Mouse (Mus musculus) neural tube, embryonic 13.5 days (tissue): ENCODE data around the gene Mal. TPM values are rescaled to one million over a fixed set of nuclear protein-coding genes. Genes with fewer than 3 reads are reported as not detected.

Experiments
- ATAC-seq: fragments of 200-750 bp; cut with Nextera tagmentation; 2 replicates; pipeline ENCODE4 v1.8.0; 2017; ENCODE audit warnings: low read depth, mild to moderate bottlenecking, moderate TSS enrichment, moderate library complexity
- H3K27ac ChIP-seq: fragments of 300-500 bp; sonication (generic); replicated peaks from 2 replicates; pipeline ENCODE4 v1.5.1; 2015; ENCODE audit warnings: moderate library complexity, mild to moderate bottlenecking, inconsistent platforms
- H3K27me3 ChIP-seq: fragments of 300-500 bp; sonication (generic); 2 replicates; pipeline ENCODE4 v1.6.1; 2015; ENCODE audit warnings: mild to moderate bottlenecking, inconsistent platforms
- H3K36me3 ChIP-seq: fragments of 300-500 bp; sonication (generic); 2 replicates; pipeline ENCODE4 v1.6.1; 2015; ENCODE audit warnings: mild to moderate bottlenecking, inconsistent platforms
- H3K4me1 ChIP-seq: fragments of 300-500 bp; sonication (generic); replicated peaks from 2 replicates; pipeline ENCODE4 v1.6.1; 2015; ENCODE audit warnings: inconsistent platforms
- H3K4me2 ChIP-seq: fragments of 300-500 bp; sonication (generic); 2 replicates; pipeline ENCODE4 v1.6.1; 2015; ENCODE audit warnings: inconsistent platforms, mild to moderate bottlenecking, moderate library complexity
- H3K4me3 ChIP-seq: fragments of 300-500 bp; sonication (generic); 2 replicates; pipeline ENCODE4 v1.5.1; 2015; ENCODE audit warnings: mild to moderate bottlenecking, inconsistent platforms
- H3K9ac ChIP-seq: fragments of 300-500 bp; sonication (generic); 2 replicates; pipeline ENCODE4 v1.6.1; 2015; ENCODE audit warnings: moderate library complexity, mild to moderate bottlenecking, inconsistent platforms
- H3K9me3 ChIP-seq: fragments of 300-500 bp; sonication (generic); 2 replicates; pipeline ENCODE4 v1.6.1; 2016; ENCODE audit warnings: inconsistent platforms
- WGBS: fragments of 180-500 bp; shearing (Covaris S2); methylation state at CpG from one replicate; pipeline ENCODE4 v1.1.7; 2015; 5-methylcytosine and 5-hydroxymethylcytosine counted together
- polyA plus RNA-seq: library from polyadenylated mRNA; unstranded; fragments of >200 nt; fragmentation: Nextera tagmentation; extraction: Ambion mirVana; gene quantifications from 2 replicates; pipeline ENCODE4 v1.2.1, GENCODE M21; 2015

Gene Mal
- polyA plus RNA-seq, 1 experiment from 2014 or later: 4.3 TPM

GRCm38 (mm10) chr2:127584436-127584858 lies 72.0 kb downstream of the Mal start:
- peak overlapping the region; percentile 86 for H3K9ac ChIP-seq
- under 1% methylated on average over 24 of the region's 24 CpGs for WGBS
- ATAC-seq: peak; percentile 83

More at GRCm38 (mm10) chr2:127584436-127584858, 72.0 kb downstream of the Mal start:
- Histone ChIP-seq H3K27ac (no peak overlapping the region), H3K27me3 (no peaks in the 10 kb centered on the region), H3K4me1 (peaks cover 34% of the 10 kb centered on the region), H3K9me3 (no peaks in the 10 kb centered on the region), H3K4me2 (peak overlapping the region; percentile 91), H3K4me3 (peak overlapping the region; percentile 58), H3K36me3 (peaks cover 13% of the 10 kb centered on the region)

Other genes starting within 250 kb of the Mal start
- 0.29 and 0.31 TPM in 2 replicates for gene Gpat2, start 231.5 kb downstream of the Mal start, polyA plus RNA-seq
- 24.7 and 32.5 TPM in 2 replicates for gene Fahd2a, start 212.1 kb downstream of the Mal start, polyA plus RNA-seq
- gene Kcnip3, start 134.6 kb downstream of the Mal start, polyA plus RNA-seq: 3.1 and 3.9 TPM in 2 replicates
- not detected in 2 replicates for gene Prom2, start 115.2 kb downstream of the Mal start, polyA plus RNA-seq
- gene Zfp661, start 69.6 kb downstream of the Mal start, polyA plus RNA-seq: 8.3 and 9.5 TPM in 2 replicates
- 126 and 131 TPM in 2 replicates for gene Mrps5, start 69.5 kb downstream of the Mal start, polyA plus RNA-seq
- 1.3 and 1.5 TPM in 2 replicates for gene Mall, start 73.2 kb upstream of the Mal start, polyA plus RNA-seq
- gene Nphp1, start 132.2 kb upstream of the Mal start, polyA plus RNA-seq: 14.5 and 15.0 TPM in 2 replicates
- gene Mtln, start 135.8 kb upstream of the Mal start, polyA plus RNA-seq: 31.9 and 38.3 TPM in 2 replicates
- gene Bub1, start 175.2 kb upstream of the Mal start, polyA plus RNA-seq: 9.3 and 13.0 TPM in 2 replicates
- 0.20 TPM in 1 of 2 replicates, not detected in the other for gene Acoxl, start 182.2 kb upstream of the Mal start, polyA plus RNA-seq